Mouse (Mus musculus): ENCODE data around the gene Fcrl6.

The Fcrl6 gene

GRCm38 (mm10) chr1:172612745-172613144 is 10.4 kb upstream of the Fcrl6 start:
- DNase-seq: no peak

- no peak for DNase-seq
These were observed 9.0 kb upstream of the Fcrl6 start for GRCm38 (mm10) chr1:172611304-172611703.

GRCm38 (mm10) chr1:172594495-172594894 is 7.9 kb downstream of the Fcrl6 start:
- peak; percentile 60 for DNase-seq

- no peak for DNase-seq
These were observed 8.4 kb downstream of the Fcrl6 start for GRCm38 (mm10) chr1:172593956-172594355.

DNA sequence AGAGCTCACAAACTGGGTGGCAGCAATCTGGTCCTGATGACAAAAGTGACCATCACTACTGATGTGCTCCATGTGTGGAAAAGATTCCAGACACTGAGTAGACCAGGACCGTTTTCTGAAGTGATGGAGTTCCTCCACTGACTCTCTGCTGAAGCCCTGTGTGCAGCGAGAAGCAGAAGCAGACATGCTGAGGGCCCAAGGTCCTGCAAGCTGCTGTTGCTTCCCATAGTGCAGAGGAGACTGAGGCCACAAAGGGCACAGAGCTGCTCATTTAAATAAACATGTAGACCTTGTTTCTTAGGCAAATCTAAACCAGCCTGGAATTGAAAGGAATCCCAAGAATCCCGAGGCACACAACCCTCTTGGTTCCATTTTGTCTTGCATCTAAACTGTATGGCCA is 9.0 kb downstream of the Fcrl6 start:
- DNase-seq: no peak

GRCm38 (mm10) chr1:172590385-172590784 is 12.0 kb downstream of the Fcrl6 start, which contains the start of gene Slamf8:
Gene Slamf8, minus strand, starts transcription at chr1:172590568.
- peak; percentile 39 for DNase-seq

- no peak for DNase-seq
These were observed 16.5 kb downstream of the Fcrl6 start for GRCm38 (mm10) chr1:172585612-172586567.

DNA sequence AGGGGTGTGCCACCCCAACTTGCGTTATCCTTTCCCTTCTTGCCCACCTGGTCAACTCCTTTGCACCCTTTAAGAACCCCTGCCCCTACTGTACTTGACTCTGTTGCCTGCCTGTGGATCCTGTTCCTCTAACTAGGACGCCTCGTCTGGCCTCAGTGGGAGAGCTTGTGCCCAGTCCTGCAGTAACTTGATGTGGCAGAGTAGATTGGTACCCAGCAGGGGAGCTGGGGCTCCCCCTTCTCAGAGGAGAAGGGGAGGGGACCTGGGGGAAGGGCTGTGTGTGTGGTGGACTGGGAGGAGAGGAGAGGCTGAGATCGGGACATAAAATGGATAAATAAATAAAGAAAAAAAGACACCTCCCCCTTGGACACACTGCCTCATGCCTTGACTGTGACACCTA is 17.3 kb downstream of the Fcrl6 start:
- DNase-seq: no peak

GRCm38 (mm10) chr1:172584271-172584670 is 18.1 kb downstream of the Fcrl6 start:
- no peak for DNase-seq

DNA sequence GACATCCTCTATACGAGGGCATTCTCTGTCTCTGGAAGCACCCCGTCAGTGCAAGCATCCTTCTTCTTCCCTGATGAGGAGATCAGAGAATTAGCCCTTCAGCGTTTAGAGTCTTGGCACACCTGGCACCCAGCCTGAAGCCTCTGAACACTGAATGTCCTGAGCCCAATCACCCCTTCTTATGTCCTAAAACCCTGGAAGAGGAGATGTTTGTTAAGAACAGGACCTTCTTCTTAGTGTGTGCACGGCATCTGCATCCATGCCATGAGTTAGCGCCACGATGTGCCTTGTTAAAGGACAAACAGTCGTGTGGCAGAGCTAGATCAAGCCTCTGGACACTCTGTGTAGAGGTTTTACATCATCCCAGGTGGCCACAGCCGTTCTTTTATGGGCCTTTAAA is 19.9 kb downstream of the Fcrl6 start:
- no peak for DNase-seq

- no peak for DNase-seq
These were observed 22.2 kb downstream of the Fcrl6 start for GRCm38 (mm10) chr1:172580116-172580515.

DNA sequence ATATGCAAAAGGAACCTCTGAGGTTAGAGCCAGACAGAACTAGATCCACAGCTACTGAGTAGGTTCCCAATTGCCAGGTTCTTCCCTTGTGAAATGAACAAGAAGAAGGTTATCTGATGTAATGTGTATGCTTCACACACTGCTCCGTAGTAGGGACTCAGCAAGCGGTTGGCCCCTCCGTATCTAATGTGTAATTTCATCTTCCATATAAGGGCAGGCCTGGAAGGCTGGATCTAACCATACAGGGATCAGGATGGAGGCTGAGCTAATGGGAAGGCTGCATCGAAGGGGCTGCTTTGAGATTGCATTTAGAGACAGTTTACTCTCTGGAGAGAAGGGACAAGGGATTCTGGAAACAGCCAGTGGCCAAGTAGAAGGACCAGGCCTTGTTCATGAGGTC is 34.6 kb downstream of the Fcrl6 start:
- DNase-seq: no peak

DNA sequence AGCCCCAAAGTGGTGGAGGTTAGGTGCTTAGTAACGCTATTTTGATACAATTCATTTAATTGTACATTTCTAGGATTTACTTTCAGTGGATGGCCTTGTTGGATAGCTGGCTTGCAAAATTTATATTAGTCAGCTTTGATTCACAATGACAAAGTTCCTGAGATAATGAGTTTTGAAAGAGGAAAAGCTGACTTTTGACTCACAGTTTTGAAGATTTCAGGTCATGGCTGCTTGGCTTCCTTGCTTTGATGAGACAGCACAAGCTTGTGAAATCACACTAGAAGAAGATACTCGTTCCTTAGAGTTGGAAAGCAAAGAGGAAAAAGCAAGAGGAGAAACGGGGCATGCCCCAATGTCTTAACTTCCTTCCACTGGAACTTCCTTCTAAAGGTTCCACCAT is 36.2 kb downstream of the Fcrl6 start:
- DNase-seq: no peak

GRCm38 (mm10) chr1:172563465-172563828 is 38.9 kb downstream of the Fcrl6 start:
- no peak for DNase-seq

DNA sequence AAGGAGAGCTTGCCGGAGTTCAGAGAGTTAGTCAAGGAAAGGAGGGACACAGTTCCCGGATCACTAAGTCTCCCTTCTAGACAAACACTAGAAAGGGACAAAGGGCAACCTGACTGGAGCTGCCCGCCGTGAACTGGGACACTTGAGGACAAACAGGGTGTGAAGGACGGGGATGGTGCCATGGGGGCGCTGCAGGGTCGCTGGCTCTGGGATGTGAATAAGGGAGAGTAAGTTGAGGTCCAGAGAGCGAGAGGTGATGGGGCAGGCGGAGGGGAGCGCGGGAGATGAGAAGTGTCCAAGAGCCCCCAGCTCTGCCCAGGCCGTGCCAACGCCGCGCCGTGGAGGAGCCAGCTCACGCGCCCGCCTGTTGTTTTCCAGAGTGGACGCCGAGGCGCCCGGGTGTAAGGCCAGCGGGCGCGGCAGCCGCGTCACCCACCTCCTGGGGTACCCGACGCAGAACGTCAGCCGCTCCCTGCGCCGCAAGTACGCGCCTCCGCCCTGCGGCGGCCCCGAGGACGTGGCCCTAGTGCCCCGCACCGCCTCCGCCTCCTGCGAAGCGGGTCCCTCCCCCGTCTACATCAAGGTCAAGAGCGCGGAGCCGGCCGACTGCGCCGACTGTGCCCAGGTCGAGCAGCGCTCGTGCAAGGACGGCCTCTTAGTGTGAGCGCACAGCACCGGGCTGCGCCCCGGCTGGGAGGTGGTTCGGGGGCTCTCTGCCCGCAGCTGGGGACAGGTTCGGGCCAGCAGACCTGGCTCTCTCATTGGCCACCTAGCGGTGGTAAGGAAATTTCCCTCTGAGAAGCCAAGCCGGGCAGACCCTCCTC is 39.5 kb downstream of the Fcrl6 start:
- DNase-seq: peak; percentile 84

- no peak for DNase-seq
These were observed 46.7 kb downstream of the Fcrl6 start, which contains the start of gene Vsig8 for GRCm38 (mm10) chr1:172555638-172556037. Gene Vsig8, plus strand, starts transcription at chr1:172555938.

- DNase-seq: peak; percentile 35
These were observed 49.7 kb downstream of the Fcrl6 start for GRCm38 (mm10) chr1:172552623-172553022.

DNA sequence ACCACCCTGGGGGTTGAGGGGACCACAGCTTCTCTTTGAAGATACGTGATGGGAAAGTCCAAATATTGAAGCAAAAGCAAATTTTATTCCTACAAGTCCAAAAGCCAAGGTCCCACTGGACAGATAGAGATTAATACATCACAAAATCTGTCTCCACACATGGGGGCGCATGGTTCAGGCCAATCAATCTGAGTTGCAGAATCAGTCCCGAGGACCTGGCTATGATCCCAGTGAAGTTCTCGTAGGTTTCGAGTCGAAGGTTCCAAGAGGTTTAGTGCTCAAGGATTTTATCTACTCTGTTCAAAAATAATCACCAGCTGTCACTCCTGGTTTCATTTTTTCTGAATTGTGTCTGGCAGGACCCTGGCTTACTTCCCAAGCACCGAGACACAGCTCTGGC is 51.3 kb downstream of the Fcrl6 start:
- no peak for DNase-seq

DNA sequence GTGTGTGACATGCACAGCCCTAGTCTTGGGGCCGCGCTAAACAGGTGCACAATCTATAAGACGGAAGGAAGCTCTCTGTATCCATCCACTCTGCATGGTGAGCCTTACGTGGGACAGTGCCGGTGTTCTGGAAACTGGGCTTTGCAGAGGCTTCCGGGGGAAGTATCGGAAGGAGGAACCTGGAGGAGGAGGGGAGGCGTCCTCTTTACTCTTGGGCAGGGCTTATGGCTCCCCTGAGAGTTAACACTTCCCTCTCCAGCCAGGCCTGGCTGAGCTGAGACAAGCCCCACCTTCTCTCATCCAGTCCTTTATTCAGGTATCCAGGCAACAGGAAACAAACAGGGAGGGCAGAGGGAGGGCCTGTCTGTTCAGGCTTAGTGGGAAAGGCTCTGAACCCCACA is 51.8 kb downstream of the Fcrl6 start:
- DNase-seq: peak; percentile 61

- no peak for DNase-seq
These were observed 52.6 kb downstream of the Fcrl6 start for GRCm38 (mm10) chr1:172549717-172550116.

DNA sequence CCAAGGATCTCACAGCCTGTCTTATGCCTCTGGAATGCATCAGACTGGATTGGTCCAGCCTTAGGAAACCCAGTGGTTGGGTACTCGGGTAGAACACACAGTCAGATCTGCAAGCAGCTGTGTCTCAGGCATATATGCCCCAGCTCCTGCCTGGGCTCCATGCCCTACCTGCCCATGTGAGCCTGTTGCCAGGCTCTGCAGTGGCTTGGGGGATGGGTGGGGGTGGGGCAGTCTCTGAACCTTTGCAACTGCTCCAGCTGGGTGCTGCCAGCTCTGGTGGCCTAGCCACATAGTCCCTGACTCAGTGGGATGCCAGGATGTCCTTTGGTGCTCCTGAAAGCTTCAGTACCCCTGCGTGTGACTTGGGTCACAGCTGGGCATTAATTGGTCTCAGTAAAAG is 53.0 kb downstream of the Fcrl6 start:
- no peak for DNase-seq

- no peak for DNase-seq
These were observed 53.9 kb downstream of the Fcrl6 start for GRCm38 (mm10) chr1:172548501-172548900.

Measured in kidney, adult 9 months (tissue).